Mouse (Mus musculus): ENCODE data around the gene 4930404H24Rik.

GRCm38 (mm10) chr2:153512416-153513323 is 20.1 kb downstream of the 4930404H24Rik start:
- no peak for TF ChIP-seq CEBPB (IDR thresholded peaks at IDR 0.05; ENCODE audit: insufficient read depth, poor library complexity, severe bottlenecking)
- TF ChIP-seq POLR2A (IDR thresholded peaks at IDR 0.05; ENCODE audit: insufficient read length, low read depth) = no peak
- TF ChIP-seq MYOD1 (IDR thresholded peaks at IDR 0.05; ENCODE audit: control insufficient read depth in 1 of 3, insufficient read length in 2 of 3, low read depth in 2 of 3) = no peak
- TF ChIP-seq TCF12 (IDR thresholded peaks at IDR 0.05; ENCODE audit: insufficient read depth, poor library complexity, severe bottlenecking) = no peak
- no peak for TF ChIP-seq SRF (IDR thresholded peaks at IDR 0.05; ENCODE audit: control insufficient read depth, insufficient read length, low read depth)
- no peak for TF ChIP-seq POLR2AphosphoS2 (IDR thresholded peaks at IDR 0.05; ENCODE audit: insufficient read length, low read depth)
- TF ChIP-seq USF1 (IDR thresholded peaks at IDR 0.05; ENCODE audit: low read depth) = no peak
- no peak for TF ChIP-seq REST (IDR thresholded peaks at IDR 0.05; ENCODE audit: insufficient read depth, insufficient read length)
- no peak for TF ChIP-seq MAX (IDR thresholded peaks at IDR 0.05; ENCODE audit: low read depth)
- no peak for TF ChIP-seq E2F4 (IDR thresholded peaks at IDR 0.05; ENCODE audit: insufficient read depth)
- no peak for TF ChIP-seq MYOG (IDR thresholded peaks at IDR 0.05; ENCODE audit: control insufficient read depth in 1 of 3, insufficient read depth in 1 of 3, insufficient read length in 2 of 3, low read depth in 2 of 3)
- TF ChIP-seq TCF3 (IDR thresholded peaks at IDR 0.05; ENCODE audit: insufficient read length, low read depth) = no peak

All from myocyte (in vitro differentiated cells).